Mouse (Mus musculus) CH12.LX (cell line): ENCODE measurements around the gene Slc25a16. TPM values are rescaled to one million over a fixed set of nuclear protein-coding genes. Genes with fewer than 3 reads are reported as not detected.

ENCODE experiments used
- DNase-seq: peaks from one replicate; pipeline ENCODE4 v3.0.0-alpha.2; 2013; ENCODE audit errors: extremely low read depth
- H3K27ac ChIP-seq: 2 replicates; pipeline ENCODE4 v1.5.1; 2012; ENCODE audit warnings: low read depth, mild to moderate bottlenecking, control low read depth, moderate library complexity; ENCODE audit not compliant: insufficient read depth
- H3K27me3 ChIP-seq: replicated peaks from 2 replicates; pipeline ENCODE3; 2012; ENCODE audit warnings: inconsistent platforms
- H3K36me3 ChIP-seq, 2 experiments: replicated peaks in 1 of 2; 2 replicates each; pipeline versions ENCODE3 to v1.6.1; 2012; ENCODE audit warnings: inconsistent platforms in 1 of 2, low read length in 1 of 2, mild to moderate bottlenecking in 1 of 2, mixed read lengths in 1 of 2, moderate library complexity in 1 of 2; ENCODE audit not compliant: control insufficient read depth in 1 of 2, insufficient read depth in 1 of 2
- H3K4me1 ChIP-seq, 2 experiments: 2 replicates each; pipeline ENCODE4 v1.6.1; 2012; ENCODE audit warnings: inconsistent platforms in 1 of 2, moderate library complexity in 1 of 2; ENCODE audit not compliant: insufficient read depth in 2 of 2, control insufficient read depth in 1 of 2
- H3K4me2 ChIP-seq: 2 replicates; pipeline ENCODE4 v1.6.1; 2012; ENCODE audit warnings: low read depth, mild to moderate bottlenecking, control low read depth; ENCODE audit not compliant: poor library complexity, insufficient read depth, severe bottlenecking
- H3K4me3 ChIP-seq, 3 experiments: fragments of 150-350 bp in 1 of 3; sonication (generic) in 1 of 3; replicated peaks in 1 of 3; 2 replicates each; pipeline versions ENCODE3 to v1.5.1; 2011 to 2012; ENCODE audit warnings: low read depth in 2 of 3, low read length in 2 of 3, mild to moderate bottlenecking in 2 of 3, moderate library complexity in 2 of 3, control low read depth in 1 of 3, improper control_type of control experiment in 1 of 3, inconsistent platforms in 1 of 3, mixed read lengths in 1 of 3; ENCODE audit not compliant: poor library complexity in 1 of 3
- H3K79me2 ChIP-seq: replicated peaks from 2 replicates; pipeline ENCODE4 v1.6.1; 2012; ENCODE audit warnings: mild to moderate bottlenecking, moderate library complexity; ENCODE audit not compliant: control insufficient read depth, poor library complexity, insufficient read depth, severe bottlenecking; ENCODE audit errors: extremely low read depth
- H3K9ac ChIP-seq: 2 replicates; pipeline ENCODE4 v1.6.1; 2012; ENCODE audit warnings: low read depth, mild to moderate bottlenecking, control low read depth, moderate library complexity; ENCODE audit not compliant: insufficient read depth
- H3K9me3 ChIP-seq: replicated peaks from 2 replicates; pipeline ENCODE3; 2012; ENCODE audit warnings: low read length, inconsistent platforms, mixed read lengths
- BHLHE40 ChIP-seq: IDR thresholded peaks from 2 replicates; pipeline ENCODE4 v1.6.1; 2011; ENCODE audit warnings: mild to moderate bottlenecking, low read depth, low read length, improper control_type of control experiment
- CHD1 ChIP-seq: IDR thresholded peaks from 2 replicates; pipeline ENCODE4 v1.6.1; 2012; ENCODE audit warnings: low read depth, low read length, improper control_type of control experiment, inconsistent platforms
- CHD2 ChIP-seq: IDR thresholded peaks from 2 replicates; pipeline ENCODE4 v1.6.1; 2011; ENCODE audit warnings: low read length, improper control_type of control experiment
- CTCF ChIP-seq, 2 experiments: IDR thresholded peaks in 1 of 2; conservative IDR thresholded peaks in 1 of 2; 2 replicates each; pipeline ENCODE4 v1.5.1; 2011 to 2012; ENCODE audit warnings: low read depth in 2 of 2, low read length in 2 of 2, improper control_type of control experiment in 1 of 2, inconsistent platforms in 1 of 2, mild to moderate bottlenecking in 1 of 2, moderate library complexity in 1 of 2
- E2F4 ChIP-seq: IDR thresholded peaks from 2 replicates; pipeline ENCODE4 v1.6.1; 2011; ENCODE audit warnings: low read depth, low read length, improper control_type of control experiment; ENCODE audit not compliant: insufficient replicate concordance
- ELF1 ChIP-seq: IDR thresholded peaks from 2 replicates; pipeline ENCODE4 v1.6.1; 2014; ENCODE audit warnings: low read depth, mild to moderate bottlenecking, inconsistent platforms, low read length, improper control_type of control experiment
- EP300 ChIP-seq: IDR thresholded peaks from 2 replicates; pipeline ENCODE4 v1.6.1; 2011; ENCODE audit warnings: low read length, improper control_type of control experiment
- ETS1 ChIP-seq: conservative IDR thresholded peaks from 2 replicates; pipeline ENCODE4 v1.6.1; 2012; ENCODE audit warnings: low read depth, mild to moderate bottlenecking, inconsistent platforms, low read length, improper control_type of control experiment, moderate library complexity
- HCFC1 ChIP-seq: IDR thresholded peaks from 2 replicates; pipeline ENCODE4 v1.6.1; 2012; ENCODE audit warnings: low read depth, mild to moderate bottlenecking, inconsistent platforms, low read length, improper control_type of control experiment
- IRF4 ChIP-seq: IDR thresholded peaks from 2 replicates; pipeline ENCODE4 v1.6.1; 2014; ENCODE audit warnings: low read depth, mild to moderate bottlenecking, inconsistent platforms, low read length, improper control_type of control experiment
- JUND ChIP-seq: conservative IDR thresholded peaks from 2 replicates; pipeline ENCODE4 v1.6.1; 2011; ENCODE audit warnings: low read depth, low read length, improper control_type of control experiment
- KAT2A ChIP-seq: IDR thresholded peaks from 2 replicates; pipeline ENCODE4 v1.6.1; 2012; ENCODE audit warnings: low read length, improper control_type of control experiment, inconsistent platforms; ENCODE audit not compliant: insufficient replicate concordance
- MAFK ChIP-seq: IDR thresholded peaks from 2 replicates; pipeline ENCODE4 v1.6.1; 2011; ENCODE audit warnings: low read length, improper control_type of control experiment; ENCODE audit not compliant: insufficient replicate concordance
- MAX ChIP-seq: IDR thresholded peaks from 2 replicates; pipeline ENCODE4 v1.6.1; 2011; ENCODE audit warnings: low read length, improper control_type of control experiment
- MAZ ChIP-seq: IDR thresholded peaks from 2 replicates; pipeline ENCODE4 v1.6.1; 2012; ENCODE audit warnings: low read depth, mild to moderate bottlenecking, inconsistent platforms, low read length, improper control_type of control experiment, moderate library complexity
- MEF2A ChIP-seq: IDR thresholded peaks from 2 replicates; pipeline ENCODE4 v1.6.1; 2014; ENCODE audit warnings: low read depth, mild to moderate bottlenecking, inconsistent platforms, low read length, improper control_type of control experiment, borderline replicate concordance
- MXI1 ChIP-seq: IDR thresholded peaks from 2 replicates; pipeline ENCODE4 v1.6.1; 2011; ENCODE audit warnings: mild to moderate bottlenecking, low read depth, low read length, improper control_type of control experiment
- MYC ChIP-seq: IDR thresholded peaks from 2 replicates; pipeline ENCODE4 v1.6.1; 2011; ENCODE audit warnings: low read depth, mild to moderate bottlenecking, improper control_type of control experiment, low read length
- NELFE ChIP-seq: IDR thresholded peaks from 2 replicates; pipeline ENCODE4 v1.6.1; 2011; ENCODE audit warnings: low read depth, low read length, improper control_type of control experiment
- PAX5 ChIP-seq: IDR thresholded peaks from 2 replicates; pipeline ENCODE4 v1.6.1; 2012; ENCODE audit warnings: low read length, inconsistent platforms, mixed read lengths
- POLR2A ChIP-seq: IDR thresholded peaks from 2 replicates; pipeline ENCODE4 v1.6.1; 2011; ENCODE audit warnings: low read depth, mild to moderate bottlenecking, improper control_type of control experiment, low read length
- POLR2AphosphoS2 ChIP-seq: IDR thresholded peaks from 2 replicates; pipeline ENCODE4 v1.6.1; 2011; ENCODE audit warnings: low read depth, low read length, improper control_type of control experiment
- RAD21 ChIP-seq: IDR thresholded peaks from 2 replicates; pipeline ENCODE4 v1.6.1; 2011; ENCODE audit warnings: low read depth, mild to moderate bottlenecking, low read length, improper control_type of control experiment, moderate library complexity
- RCOR1 ChIP-seq: conservative IDR thresholded peaks from 2 replicates; pipeline ENCODE4 v1.6.1; 2012; ENCODE audit warnings: low read depth, mild to moderate bottlenecking, inconsistent platforms, low read length, improper control_type of control experiment
- SIN3A ChIP-seq: IDR thresholded peaks from 2 replicates; pipeline ENCODE4 v1.6.1; 2012; ENCODE audit warnings: low read length, improper control_type of control experiment, inconsistent platforms
- TBP ChIP-seq: conservative IDR thresholded peaks from 2 replicates; pipeline ENCODE4 v1.6.1; 2011; ENCODE audit warnings: low read depth, low read length, improper control_type of control experiment
- TCF12 ChIP-seq: IDR thresholded peaks from 2 replicates; pipeline ENCODE4 v1.6.1; 2014; ENCODE audit warnings: low read depth, mild to moderate bottlenecking, inconsistent platforms, low read length, improper control_type of control experiment
- USF1 ChIP-seq: IDR thresholded peaks from 2 replicates; pipeline ENCODE4 v1.6.1; 2014; ENCODE audit warnings: low read depth, mild to moderate bottlenecking, inconsistent platforms, low read length, improper control_type of control experiment
- ZNF384 ChIP-seq: IDR thresholded peaks from 2 replicates; pipeline ENCODE4 v1.6.1; 2012; ENCODE audit warnings: low read depth, low read length, improper control_type of control experiment, inconsistent platforms
- dilution Hi-C: fragments of 300-500 bp; cut with MboI; formaldehyde crosslinking; loops from 2 replicates; pipeline ENCODE4 v1.14.3; 2020; ENCODE audit warnings: low sequenced_read_pairs; ENCODE audit not compliant: extremely low pct_unique_long_range_greater_than_20kb, extremely low pct_ligation_motif_present
- in situ Hi-C: fragments of 300-500 bp; cut with MboI; formaldehyde crosslinking; loops from 3 replicates; pipeline ENCODE4 v1.14.3; 2019; ENCODE audit warnings: low sequenced_read_pairs, low pct_ligation_motif_present, low pct_unique_long_range_greater_than_20kb, mixed read lengths
- polyA plus RNA-seq: library from polyadenylated mRNA; unstranded; fragments of >175 nt; gene quantifications from 2 replicates; pipeline ENCODE4 v1.2.1, GENCODE M21; 2012; ENCODE audit warnings: low read depth; ENCODE audit not compliant: insufficient read length
- total RNA-seq, 2 experiments: library from RNA; depleted of rRNA; stranded (reverse); fragments of 300-350 nt in 1 of 2; fragments of >200 nt in 1 of 2; gene quantifications; 2 replicates each; pipeline ENCODE4 v1.2.3; 2012 to 2014

Slc25a16 gene
- total and polyA plus RNA-seq, 3 experiments = 9.8 to 27.0 (median 12.1) TPM

- TF ChIP-seq MAFK = no peak
- no peak for TF ChIP-seq POLR2AphosphoS2
- TF ChIP-seq ETS1 = peak; percentile 54; the same call in 1 of the 2 replicates
- TF ChIP-seq BHLHE40 = peak; percentile 35; the same call in 1 of the 2 replicates
- TF ChIP-seq SIN3A = peak; percentile 65
- peak; percentile 69; the same call in 1 of the 2 replicates for TF ChIP-seq RCOR1
- peak in 1 of 2 experiments; percentile 55; a peak in 2 of 4 replicates for TF ChIP-seq CTCF (conservative IDR thresholded peaks at IDR 0.05 in 1 of 2, IDR thresholded peaks at IDR 0.05 in 1 of 2; ENCODE audit: low read depth in 2 of 2, low read length in 2 of 2)
- TF ChIP-seq MXI1 = 0 out of 2 replicates have a peak, but pooled peaks have one; percentile 57
- no peak for TF ChIP-seq TBP
- peak; percentile 38; the same call in 1 of the 2 replicates for TF ChIP-seq CHD2
- TF ChIP-seq IRF4 = peak; percentile 48
- peak; percentile 65 for TF ChIP-seq ELF1
- no peak for TF ChIP-seq KAT2A
- peak; percentile 9 for TF ChIP-seq EP300
- 0 out of 2 replicates have a peak, but pooled peaks have one; percentile 21 for TF ChIP-seq JUND
- TF ChIP-seq MYC = no peak
- TF ChIP-seq TCF12 = peak; percentile 47; the same call in 1 of the 2 replicates
- TF ChIP-seq NELFE = 0 out of 2 replicates have a peak, but pooled peaks have one; percentile 50
These were observed 36.5 kb upstream of the Slc25a16 start (continued) for GRCm38 (mm10) chr10:62883933-62884372.

GRCm38 (mm10) chr10:62884517-62884916, 35.9 kb upstream of the Slc25a16 start:
- Histone ChIP-seq H3K27ac (peak overlapping the region; percentile 73), H3K36me3 (no peaks in the 10 kb centered on the region), H3K4me2 (peak overlapping the region; percentile 74; the same call in 1 of the 2 replicates), H3K79me2 (no peaks in the 10 kb centered on the region), H3K4me1 (peaks cover 8 to 36% of the 10 kb centered on the region in 2 experiments), H3K9me3 (peaks cover 11% of the 10 kb centered on the region), H3K27me3 (no peaks in the 10 kb centered on the region), H3K4me3 (no peak overlapping the region), H3K9ac (peak overlapping the region; percentile 72)
- 0 out of 2 replicates have a peak, but pooled peaks have one; percentile 6 for TF ChIP-seq EP300
- no peak for TF ChIP-seq MAX
- dilution Hi-C loops (no loop called here), in situ Hi-C loops (no loop called here)
- no peak for DNase-seq

GRCm38 (mm10) chr10:62885460-62885859, 35.0 kb upstream of the Slc25a16 start:
- H3K79me2 ChIP-seq = no peaks in the 10 kb centered on the region
- DNase-seq = no peak
- H3K9me3 ChIP-seq = peaks cover 11% of the 10 kb centered on the region
- H3K9ac ChIP-seq = no peak overlapping the region
- no peaks in the 10 kb centered on the region for H3K36me3 ChIP-seq
- in situ Hi-C loops = no loop called here
- dilution Hi-C loops = no loop called here
- TF ChIP-seq PAX5 (no peak), CHD1 (no peak), RCOR1 (no peak), USF1 (no peak), MYC (no peak), BHLHE40 (no peak), POLR2A (no peak), CTCF (conservative IDR thresholded peaks at IDR 0.05 in 1 of 2, IDR thresholded peaks at IDR 0.05 in 1 of 2; ENCODE audit: low read depth in 2 of 2, low read length in 2 of 2) (no peak), CHD2 (no peak), ETS1 (no peak), RAD21 (no peak), E2F4 (no peak), ZNF384 (no peak), MAZ (no peak), SIN3A (no peak), ELF1 (no peak), HCFC1 (no peak), MEF2A (no peak), KAT2A (no peak)
- H3K4me2 ChIP-seq = no peak overlapping the region
- H3K4me1 ChIP-seq = peaks cover 8 to 36% of the 10 kb centered on the region in 2 experiments
- H3K27ac ChIP-seq = no peak overlapping the region
- H3K27me3 ChIP-seq = no peaks in the 10 kb centered on the region
- no peak overlapping the region for H3K4me3 ChIP-seq
